Mouse (Mus musculus) layer of hippocampus, adult 9-10 months (tissue): Measurements from ENCODE around the gene Rgs9bp.
A peak's percentile ranks its signal among the peaks of the same experiment; 100 is the strongest.

Experiments
- DNase-seq: peaks from one replicate; pipeline ENCODE4 v3.0.0; 2022; ENCODE audit warnings: low spot score

The Rgs9bp gene

GRCm38 (mm10) chr7:35585191-35586054, at the start of gene Rgs9bp:
Gene Rgs9bp, minus strand, starts transcription at chr7:35585582.
- no peak for DNase-seq

- no peak for DNase-seq
Observed at GRCm38 (mm10) chr7:35628496-35628895, 43.1 kb upstream of the Rgs9bp start.

GRCm38 (mm10) chr7:35627371-35627770, 42.0 kb upstream of the Rgs9bp start:
- DNase-seq: no peak

- DNase-seq: no peak
Observed at GRCm38 (mm10) chr7:35626038-35626437, 40.7 kb upstream of the Rgs9bp start.

- DNase-seq: no peak
Observed at GRCm38 (mm10) chr7:35622626-35623025, 37.2 kb upstream of the Rgs9bp start.

- DNase-seq: no peak
Observed at GRCm38 (mm10) chr7:35617513-35617912, 32.1 kb upstream of the Rgs9bp start.

GRCm38 (mm10) chr7:35609245-35609644, 23.9 kb upstream of the Rgs9bp start:
- DNase-seq: no peak

- no peak for DNase-seq
Observed at GRCm38 (mm10) chr7:35606816-35607215, 21.4 kb upstream of the Rgs9bp start.

GRCm38 (mm10) chr7:35602766-35603165, 17.4 kb upstream of the Rgs9bp start:
- no peak for DNase-seq

- no peak for DNase-seq
Observed at GRCm38 (mm10) chr7:35601106-35601505, 15.7 kb upstream of the Rgs9bp start.

GRCm38 (mm10) chr7:35600031-35600430, 14.6 kb upstream of the Rgs9bp start:
- DNase-seq: no peak

GRCm38 (mm10) chr7:35599492-35599891, 14.1 kb upstream of the Rgs9bp start:
- no peak for DNase-seq

GRCm38 (mm10) chr7:35594311-35594710, 8.9 kb upstream of the Rgs9bp start:
- DNase-seq: no peak

- DNase-seq: no peak
Observed at GRCm38 (mm10) chr7:35590731-35591191, 5.4 kb upstream of the Rgs9bp start.

- no peak for DNase-seq
Observed at GRCm38 (mm10) chr7:35589485-35589884, 4.1 kb upstream of the Rgs9bp start.

GRCm38 (mm10) chr7:35588680-35589428, 3.5 kb upstream of the Rgs9bp start:
- no peak for DNase-seq

GRCm38 (mm10) chr7:35587728-35588127, 2.3 kb upstream of the Rgs9bp start:
- DNase-seq: no peak

- no peak for DNase-seq
Observed at GRCm38 (mm10) chr7:35586906-35587445, 1.6 kb upstream of the Rgs9bp start.

GRCm38 (mm10) chr7:35586055-35586905, 898 bp upstream of the Rgs9bp start, which contains the start of gene Ankrd27:
Gene Ankrd27, plus strand, starts transcription at chr7:35586244.
- peak; percentile 98 for DNase-seq

- DNase-seq: no peak
Observed at GRCm38 (mm10) chr7:35584786-35585190, 594 bp downstream of the Rgs9bp start.

GRCm38 (mm10) chr7:35584068-35584785, 1.2 kb downstream of the Rgs9bp start:
- no peak for DNase-seq
